ENCODE assay signal across 18 mouse cellular contexts in genomic region chr7:83856353-83857207, GRCm38 (mm10). TPM values are rescaled to one million over a fixed set of nuclear protein-coding genes. Genes with fewer than 3 reads are reported as not detected.
A peak's percentile ranks its signal among the peaks of the same experiment; 100 is the strongest.
DNase-seq lines count a peak whose midpoint lies in the region; ATAC-seq and TF ChIP-seq lines count a peak whose summit lies in the region.
"Had no signal": no experiment of that assay in that cellular context is flagged by ENCODE, and none has a peak within 500 bp of the region (broad histone marks: within the 10 kb centered on the region; RNA-seq: fewer than 3 reads in every experiment).

No protein-coding gene starts in this region.

- 58% methylated on average over 9 of the region's 9 CpGs for WGBS in stomach, embryonic 15.5 days
- 50% methylated on average over 9 of the region's 9 CpGs for WGBS in stomach, postnatal 0 days
- WGBS in lung, embryonic 15.5 days, result 26% methylated on average over 9 of the region's 9 CpGs
- 49% methylated on average over 9 of the region's 9 CpGs for WGBS in stomach, embryonic 16.5 days
- WGBS in midbrain, embryonic 14.5 days, result 84% methylated on average over 9 of the region's 9 CpGs
- WGBS in forebrain, postnatal 0 days, result 84% methylated on average over 9 of the region's 9 CpGs

- H3K4me2 ChIP-seq in stomach, embryonic 15.5 days, result no peak overlapping the region
- H3K4me2 ChIP-seq in stomach, postnatal 0 days (replicated peaks; ENCODE audit: low read depth), result no peak overlapping the region
- H3K4me2 ChIP-seq in lung, embryonic 15.5 days, result no peak overlapping the region
- no peak overlapping the region for H3K4me2 ChIP-seq in stomach, embryonic 16.5 days (ENCODE audit: low read depth, low read length)
- H3K4me2 ChIP-seq in midbrain, embryonic 14.5 days (ENCODE audit: low read length), result no peak overlapping the region
- H3K4me2 ChIP-seq in forebrain, postnatal 0 days (ENCODE audit: low read depth), result no peak overlapping the region
- H3K4me2 ChIP-seq: hindbrain, embryonic 13.5 days; kidney, embryonic 15.5 days; liver, embryonic 15.5 days; midbrain, embryonic 13.5 days; neural tube, embryonic 12.5 days had no signal

- no peak for TF ChIP-seq EP300 in stomach, postnatal 0 days (optimal IDR thresholded peaks at IDR 0.05)

- ATAC-seq in stomach, embryonic 15.5 days (ENCODE audit: insufficient read depth, low FRiP score, low read depth), result no peak
- ATAC-seq in stomach, postnatal 0 days (ENCODE audit: low FRiP score, low TSS enrichment), result no peak
- ATAC-seq in lung, embryonic 15.5 days (ENCODE audit: borderline replicate concordance, extremely low read depth, low FRiP score, low TSS enrichment), result peak; percentile 86
- no peak for ATAC-seq in stomach, embryonic 16.5 days (ENCODE audit: insufficient read depth, low FRiP score)
- no peak for ATAC-seq in midbrain, embryonic 14.5 days (ENCODE audit: low FRiP score, low TSS enrichment)
- no peak for ATAC-seq in forebrain, postnatal 0 days
- ATAC-seq: midbrain, embryonic 13.5 days; Patski had no signal

- H3K9me3 ChIP-seq in stomach, embryonic 15.5 days, result no peaks in the 10 kb centered on the region
- no peaks in the 10 kb centered on the region for H3K9me3 ChIP-seq in stomach, postnatal 0 days (ENCODE audit: control insufficient read depth, low read length)
- H3K9me3 ChIP-seq in lung, embryonic 15.5 days, result no peaks in the 10 kb centered on the region
- H3K9me3 ChIP-seq in stomach, embryonic 16.5 days (replicated peaks; ENCODE audit: control insufficient read depth, low read length), result no peaks in the 10 kb centered on the region
- no peaks in the 10 kb centered on the region for H3K9me3 ChIP-seq in midbrain, embryonic 14.5 days (ENCODE audit: control insufficient read depth, low read length)
- H3K9me3 ChIP-seq in forebrain, postnatal 0 days (ENCODE audit: low read length), result no peaks in the 10 kb centered on the region
- H3K9me3 ChIP-seq: embryonic facial prominence, embryonic 10.5 days; hindbrain, embryonic 13.5 days; kidney, embryonic 15.5 days; limb, embryonic 10.5 days; liver, embryonic 15.5 days; midbrain, embryonic 13.5 days; neural tube, embryonic 12.5 days had no signal

- DNase-seq in stomach, postnatal 0 days (ENCODE audit: low spot score), result no peak
- peak; percentile 31 for DNase-seq in heart, adult 8-10 months (ENCODE audit: low spot score)
- no peak for DNase-seq in midbrain, embryonic 14.5 days
- DNase-seq in forebrain, postnatal 0 days, result no peak
- no peak for DNase-seq in cerebellum, adult 8-10 months
- DNase-seq: cerebellum, postnatal 10 days; layer of hippocampus, adult 9-11 months had no signal

- H3K4me1 ChIP-seq in stomach, embryonic 15.5 days, result no peaks in the 10 kb centered on the region; the same call in 1 of the 2 replicates
- no peaks in the 10 kb centered on the region for H3K4me1 ChIP-seq in stomach, postnatal 0 days (replicated peaks; ENCODE audit: control insufficient read depth, insufficient read depth)
- peaks cover 13% of the 10 kb centered on the region; the same call in 1 of the 2 replicates for H3K4me1 ChIP-seq in lung, embryonic 15.5 days
- 0 out of 2 replicates have a peak, but pooled peaks cover 5% of the 10 kb centered on the region for H3K4me1 ChIP-seq in stomach, embryonic 16.5 days (ENCODE audit: control insufficient read depth, insufficient read depth, low read length)
- 0 out of 2 replicates have a peak, but pooled peaks cover 3% of the 10 kb centered on the region for H3K4me1 ChIP-seq in midbrain, embryonic 14.5 days (ENCODE audit: control insufficient read depth, insufficient read depth, low read length)
- no peaks in the 10 kb centered on the region for H3K4me1 ChIP-seq in forebrain, postnatal 0 days (ENCODE audit: insufficient read depth)
- H3K4me1 ChIP-seq: hindbrain, embryonic 13.5 days; neural tube, embryonic 12.5 days had no signal

- H3K9ac ChIP-seq in stomach, embryonic 15.5 days, result no peak overlapping the region
- H3K9ac ChIP-seq in stomach, postnatal 0 days (ENCODE audit: low read length), result no peak overlapping the region
- no peak overlapping the region for H3K9ac ChIP-seq in lung, embryonic 15.5 days
- no peak overlapping the region for H3K9ac ChIP-seq in stomach, embryonic 16.5 days (ENCODE audit: low read length)
- H3K9ac ChIP-seq in midbrain, embryonic 14.5 days (replicated peaks; ENCODE audit: low read length), result no peak overlapping the region
- no peak overlapping the region for H3K9ac ChIP-seq in forebrain, postnatal 0 days
- H3K9ac ChIP-seq: hindbrain, embryonic 13.5 days; kidney, embryonic 15.5 days; liver, embryonic 15.5 days; midbrain, embryonic 13.5 days; neural tube, embryonic 12.5 days had no signal

- no peaks in the 10 kb centered on the region for H3K36me3 ChIP-seq in stomach, embryonic 15.5 days
- no peaks in the 10 kb centered on the region for H3K36me3 ChIP-seq in stomach, postnatal 0 days (ENCODE audit: control insufficient read depth, insufficient read depth, low read length)
- H3K36me3 ChIP-seq in lung, embryonic 15.5 days, result no peaks in the 10 kb centered on the region
- no peaks in the 10 kb centered on the region for H3K36me3 ChIP-seq in stomach, embryonic 16.5 days (ENCODE audit: control insufficient read depth, insufficient read depth, low read length)
- no peaks in the 10 kb centered on the region for H3K36me3 ChIP-seq in midbrain, embryonic 14.5 days (ENCODE audit: control insufficient read depth, insufficient read depth, low read length)
- H3K36me3 ChIP-seq in forebrain, postnatal 0 days (ENCODE audit: insufficient read depth), result no peaks in the 10 kb centered on the region
- H3K36me3 ChIP-seq: embryonic facial prominence, embryonic 10.5 days; hindbrain, embryonic 13.5 days; kidney, embryonic 15.5 days; limb, embryonic 10.5 days; liver, embryonic 15.5 days; midbrain, embryonic 13.5 days; neural tube, embryonic 12.5 days had no signal

- H3K27me3 ChIP-seq in stomach, embryonic 15.5 days (replicated peaks), result no peaks in the 10 kb centered on the region
- no peaks in the 10 kb centered on the region for H3K27me3 ChIP-seq in stomach, postnatal 0 days (ENCODE audit: control insufficient read depth, insufficient read depth, low read length)
- H3K27me3 ChIP-seq in lung, embryonic 15.5 days, result no peaks in the 10 kb centered on the region
- no peaks in the 10 kb centered on the region for H3K27me3 ChIP-seq in stomach, embryonic 16.5 days (ENCODE audit: control insufficient read depth, insufficient read depth, low read length)
- no peaks in the 10 kb centered on the region for H3K27me3 ChIP-seq in midbrain, embryonic 14.5 days (ENCODE audit: control insufficient read depth, insufficient read depth, low read length)
- H3K27me3 ChIP-seq in forebrain, postnatal 0 days (ENCODE audit: insufficient read depth, low read length), result no peaks in the 10 kb centered on the region
- H3K27me3 ChIP-seq: hindbrain, embryonic 13.5 days; kidney, embryonic 15.5 days; liver, embryonic 15.5 days; midbrain, embryonic 13.5 days; neural tube, embryonic 12.5 days; Patski had no signal

- TF ChIP-seq CTCF in stomach, postnatal 0 days (IDR thresholded peaks at IDR 0.05; ENCODE audit: low read depth), result no peak
- no peak for TF ChIP-seq CTCF in forebrain, postnatal 0 days (IDR thresholded peaks at IDR 0.05; ENCODE audit: low read depth)

- peak overlapping the region; percentile 19; the same call in 1 of the 2 replicates for H3K27ac ChIP-seq in stomach, embryonic 15.5 days
- H3K27ac ChIP-seq in stomach, postnatal 0 days (replicated peaks), result no peak overlapping the region
- peak overlapping the region; percentile 80 for H3K27ac ChIP-seq in lung, embryonic 15.5 days
- peak overlapping the region; percentile 43 for H3K27ac ChIP-seq in stomach, embryonic 16.5 days (ENCODE audit: low read length)
- no peak overlapping the region for H3K27ac ChIP-seq in midbrain, embryonic 14.5 days (replicated peaks; ENCODE audit: low read depth, low read length)
- no peak overlapping the region for H3K27ac ChIP-seq in forebrain, postnatal 0 days (ENCODE audit: low read depth, low read length)
- H3K27ac ChIP-seq: embryonic facial prominence, embryonic 10.5 days; hindbrain, embryonic 13.5 days; kidney, embryonic 15.5 days; limb, embryonic 10.5 days; liver, embryonic 15.5 days; midbrain, embryonic 13.5 days; neural tube, embryonic 12.5 days had no signal

- no peak overlapping the region for H3K4me3 ChIP-seq in stomach, embryonic 15.5 days (replicated peaks)
- H3K4me3 ChIP-seq in stomach, postnatal 0 days (ENCODE audit: low read depth, low read length), result no peak overlapping the region
- no peak overlapping the region for H3K4me3 ChIP-seq in lung, embryonic 15.5 days
- H3K4me3 ChIP-seq in stomach, embryonic 16.5 days (replicated peaks; ENCODE audit: low read length), result no peak overlapping the region
- H3K4me3 ChIP-seq in midbrain, embryonic 14.5 days (replicated peaks; ENCODE audit: low read depth, low read length), result no peak overlapping the region
- no peak overlapping the region for H3K4me3 ChIP-seq in forebrain, postnatal 0 days (ENCODE audit: low read depth, low read length)
- H3K4me3 ChIP-seq: embryonic facial prominence, embryonic 10.5 days; hindbrain, embryonic 13.5 days; kidney, embryonic 15.5 days; limb, embryonic 10.5 days; liver, embryonic 15.5 days; midbrain, embryonic 13.5 days; neural tube, embryonic 12.5 days had no signal

RNA-seq across cellular contexts. Expression of gene Tlnrd1, which starts 27.5 kb away (rescaled TPM):
- polyA plus RNA-seq in stomach, embryonic 15.5 days (2015; fragmentation: Nextera tagmentation; extraction: Ambion mirVana), result 14.2 and 14.3 TPM in 2 replicates
- polyA plus RNA-seq in stomach, postnatal 0 days (2015; fragmentation: Nextera tagmentation; extraction: Ambion mirVana), result 8.5 and 10.8 TPM in 2 replicates
- total RNA-seq in heart, adult 8-10 months (2022), result 1 to 10 TPM; 5.0 to 7.7 (median 6.1) TPM
- 17.6 and 19.8 TPM in 2 replicates for polyA plus RNA-seq in lung, embryonic 15.5 days (2015; fragmentation: Nextera tagmentation; extraction: Ambion mirVana)
- polyA plus RNA-seq in stomach, embryonic 16.5 days (2015; fragmentation: Nextera tagmentation; extraction: Ambion mirVana), result 3.6 and 4.7 TPM in 2 replicates
- polyA plus RNA-seq in midbrain, embryonic 14.5 days (2014; fragmentation: Nextera tagmentation; extraction: Ambion mirVana), result 9.2 and 11.1 TPM in 2 replicates
- 35.3 and 38.0 TPM in 2 replicates for total RNA-seq in forebrain, postnatal 0 days (2014; rRNA removed)
- polyA plus RNA-seq in forebrain, postnatal 0 days (2015; fragmentation: Nextera tagmentation; extraction: Ambion mirVana), result 9.8 and 10.8 TPM in 2 replicates

RNA-seq across cellular contexts. Expression of gene Mesd, which starts 27.7 kb away (rescaled TPM):
- 107 and 123 TPM in 2 replicates for polyA plus RNA-seq in stomach, embryonic 15.5 days (2015; fragmentation: Nextera tagmentation; extraction: Ambion mirVana)
- 54.7 and 62.9 TPM in 2 replicates for polyA plus RNA-seq in stomach, postnatal 0 days (2015; fragmentation: Nextera tagmentation; extraction: Ambion mirVana)
- 10 to 100 TPM; 42.9 to 57.8 (median 53.9) TPM for total RNA-seq in heart, adult 8-10 months (2022)
- polyA plus RNA-seq in lung, embryonic 15.5 days (2015; fragmentation: Nextera tagmentation; extraction: Ambion mirVana), result 135 and 136 TPM in 2 replicates
- 85.6 and 93.5 TPM in 2 replicates for polyA plus RNA-seq in stomach, embryonic 16.5 days (2015; fragmentation: Nextera tagmentation; extraction: Ambion mirVana)
- 41.0 and 50.6 TPM in 2 replicates for polyA plus RNA-seq in midbrain, embryonic 14.5 days (2014; fragmentation: Nextera tagmentation; extraction: Ambion mirVana)
- 30.1 and 32.1 TPM in 2 replicates for total RNA-seq in forebrain, postnatal 0 days (2014; rRNA removed)
- 63.9 and 76.9 TPM in 2 replicates for polyA plus RNA-seq in forebrain, postnatal 0 days (2015; fragmentation: Nextera tagmentation; extraction: Ambion mirVana)

Comparison
In these comparisons a context has a peak if more than half of its experiments do, and no peak if none do; other contexts are left out.
1. H3K27ac ChIP-seq: peak in stomach, embryonic 15.5 days (single experiment), lung, embryonic 15.5 days (single experiment) and stomach, embryonic 16.5 days (single experiment); none in stomach, postnatal 0 days (single experiment), midbrain, embryonic 14.5 days (single experiment) and forebrain, postnatal 0 days (single experiment).